Mouse (Mus musculus) liver, embryonic 14.5 days (tissue): Measurements from ENCODE around the gene Flywch2.

Source experiments
- CTCF ChIP-seq: IDR thresholded peaks from 2 replicates; pipeline ENCODE4 v1.5.1; 2016; ENCODE audit warnings: antibody characterized with exemption, low read depth, control low read depth
- EP300 ChIP-seq: IDR thresholded peaks from 2 replicates; pipeline ENCODE4 v1.6.1; 2016; ENCODE audit warnings: antibody characterized with exemption, low read depth

GRCm38 (mm10) chr17:23744076-23744475 lies 41.8 kb downstream of the Flywch2 start:
- TF ChIP-seq CTCF, result no peak
- no peak for TF ChIP-seq EP300
